Mouse (Mus musculus): ENCODE measurements around the gene Slc6a13.

Slc6a13 gene

GRCm38 (mm10) chr6:121329848-121330508 lies 30.0 kb downstream of the Slc6a13 start:
- DNase-seq = no peak

GRCm38 (mm10) chr6:121335841-121336240 lies 35.8 kb downstream of the Slc6a13 start:
- DNase-seq = no peak

- DNase-seq = peak; percentile 86
Observed at GRCm38 (mm10) chr6:121336558-121336957, 36.5 kb downstream of the Slc6a13 start.

- DNase-seq = no peak
Observed at GRCm38 (mm10) chr6:121337229-121337628, 37.2 kb downstream of the Slc6a13 start.

GRCm38 (mm10) chr6:121337770-121338518 lies 37.9 kb downstream of the Slc6a13 start:
- DNase-seq = peak; percentile 79

- DNase-seq = no peak
Observed at GRCm38 (mm10) chr6:121338519-121338896, 38.5 kb downstream of the Slc6a13 start.

- no peak for DNase-seq
Observed at GRCm38 (mm10) chr6:121341650-121342049, 41.6 kb downstream of the Slc6a13 start.

- DNase-seq = peak; percentile 9
Observed at GRCm38 (mm10) chr6:121343026-121343770, 43.2 kb downstream of the Slc6a13 start, which contains the start of gene Slc6a12. TSS of gene Slc6a12 (plus strand) at chr6:121343076.

- DNase-seq = no peak
Observed at GRCm38 (mm10) chr6:121343771-121344123, 43.7 kb downstream of the Slc6a13 start.

GRCm38 (mm10) chr6:121344329-121344728 lies 44.3 kb downstream of the Slc6a13 start:
- DNase-seq = no peak

- peak; percentile 40 for DNase-seq
Observed at GRCm38 (mm10) chr6:121346428-121346827, 46.4 kb downstream of the Slc6a13 start.

GRCm38 (mm10) chr6:121352276-121352675 lies 52.2 kb downstream of the Slc6a13 start:
- DNase-seq = no peak

- no peak for DNase-seq
Observed at GRCm38 (mm10) chr6:121356041-121356440, 56.0 kb downstream of the Slc6a13 start.

- no peak for DNase-seq
Observed at GRCm38 (mm10) chr6:121357232-121357631, 57.2 kb downstream of the Slc6a13 start.

GRCm38 (mm10) chr6:121363061-121363460 lies 63.0 kb downstream of the Slc6a13 start:
- no peak for DNase-seq

GRCm38 (mm10) chr6:121363956-121364355 lies 63.9 kb downstream of the Slc6a13 start:
- no peak for DNase-seq

- peak; percentile 38 for DNase-seq
Observed at GRCm38 (mm10) chr6:121366537-121366936, 66.5 kb downstream of the Slc6a13 start.

- DNase-seq = no peak
Observed at GRCm38 (mm10) chr6:121367099-121367498, 67.1 kb downstream of the Slc6a13 start.

- DNase-seq = no peak
Observed at GRCm38 (mm10) chr6:121371197-121371980, 71.4 kb downstream of the Slc6a13 start.

GRCm38 (mm10) chr6:121376159-121376558 lies 76.1 kb downstream of the Slc6a13 start:
- DNase-seq = no peak

GRCm38 (mm10) chr6:121378256-121378655 lies 78.2 kb downstream of the Slc6a13 start:
- DNase-seq = no peak

GRCm38 (mm10) chr6:121380576-121380975 lies 80.5 kb downstream of the Slc6a13 start:
- no peak for DNase-seq

- DNase-seq = no peak
Observed at GRCm38 (mm10) chr6:121382071-121382470, 82.0 kb downstream of the Slc6a13 start.

All from liver (tissue).